Mouse (Mus musculus) ES-CJ7 (cell line): ENCODE results near the gene Fgfrl1.

Experiments
- DNase-seq: peaks from one replicate; pipeline ENCODE4 v3.0.0; 2011; ENCODE audit warnings: low read depth, low spot score

Gene Fgfrl1

DNA sequence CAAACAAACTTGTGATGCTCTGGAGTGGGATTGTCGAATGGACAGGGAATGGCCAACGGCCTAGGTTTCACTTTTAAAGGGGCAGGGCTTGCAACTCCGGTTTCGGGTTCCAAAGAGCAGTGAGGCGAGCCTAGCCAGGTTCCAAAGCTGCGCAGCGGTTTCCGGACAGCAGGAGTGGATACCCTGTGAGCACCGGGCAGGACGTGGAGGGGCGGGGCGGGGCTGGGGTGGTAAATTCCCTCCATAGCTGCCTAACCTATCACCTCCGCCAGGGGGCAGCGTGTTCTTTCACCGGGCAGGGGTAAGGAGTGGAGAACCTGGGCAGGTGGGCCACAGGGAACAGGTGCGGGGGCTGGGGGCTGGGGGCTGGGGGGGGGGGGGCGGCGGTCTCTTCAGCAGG, at the start of gene Fgfrl1:
Gene Fgfrl1, plus strand, starts transcription at position 112 of the 400 bp plus-strand sequence.
- DNase-seq, result peak; percentile 55

DNA sequence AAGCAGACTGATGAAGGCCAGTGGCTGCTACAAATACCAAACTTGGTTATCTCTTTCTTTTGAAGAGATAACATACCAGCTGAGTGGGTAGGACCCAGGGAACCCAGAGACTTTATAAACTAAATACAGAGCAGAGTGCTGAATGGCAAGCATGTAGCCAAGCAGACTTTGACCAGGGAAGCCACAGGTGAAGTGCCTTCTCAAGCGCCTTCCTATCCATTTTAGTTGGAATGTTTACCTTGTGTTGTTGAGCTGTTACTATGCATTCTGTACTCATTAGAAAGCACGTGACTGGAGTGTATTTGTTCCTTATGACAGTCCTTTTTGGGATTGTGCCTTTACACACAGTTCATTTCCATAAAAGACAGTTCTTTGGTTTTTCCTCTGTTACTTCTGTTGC, 48.5 kb upstream of the Fgfrl1 start:
- DNase-seq, result no peak

- DNase-seq, result no peak
Observed at GRCm38 (mm10) chr5:108645651-108646342, 46.4 kb upstream of the Fgfrl1 start.

GRCm38 (mm10) chr5:108646343-108646660, 45.9 kb upstream of the Fgfrl1 start:
- no peak for DNase-seq

GRCm38 (mm10) chr5:108647311-108647710, 44.9 kb upstream of the Fgfrl1 start:
- DNase-seq, result no peak

DNA sequence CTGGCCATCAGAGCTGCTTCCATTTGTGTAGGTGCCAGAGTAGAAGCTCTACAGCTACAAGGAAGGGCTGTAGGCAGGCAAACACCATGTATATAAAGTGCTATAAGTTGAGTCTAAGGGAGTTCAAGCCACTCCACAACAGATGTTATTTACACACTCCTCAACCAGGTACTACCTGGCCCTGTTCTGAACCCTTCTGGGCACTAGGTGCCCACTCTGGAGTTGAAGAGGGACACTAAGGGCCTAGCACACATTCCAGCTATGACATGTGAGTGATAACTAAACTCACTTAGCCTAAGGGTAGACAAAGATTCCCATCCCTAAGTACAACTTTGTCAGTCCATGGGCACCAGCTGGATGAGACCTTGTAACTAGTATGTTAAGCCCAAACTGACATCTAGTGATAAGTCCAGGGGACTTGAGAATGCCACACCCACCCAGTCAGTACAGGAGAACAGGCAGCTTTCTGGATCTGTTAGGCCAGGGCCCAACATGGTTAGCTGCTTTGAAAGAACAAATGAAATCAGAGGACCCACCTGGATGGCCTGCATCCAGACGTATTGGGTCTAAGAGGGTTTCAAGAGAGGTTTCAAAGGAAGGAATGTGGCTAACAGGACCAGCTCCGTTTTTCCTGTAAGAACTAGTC, 44.2 kb upstream of the Fgfrl1 start:
- DNase-seq, result no peak

GRCm38 (mm10) chr5:108648937-108649576, 43.1 kb upstream of the Fgfrl1 start:
- DNase-seq, result no peak

DNA sequence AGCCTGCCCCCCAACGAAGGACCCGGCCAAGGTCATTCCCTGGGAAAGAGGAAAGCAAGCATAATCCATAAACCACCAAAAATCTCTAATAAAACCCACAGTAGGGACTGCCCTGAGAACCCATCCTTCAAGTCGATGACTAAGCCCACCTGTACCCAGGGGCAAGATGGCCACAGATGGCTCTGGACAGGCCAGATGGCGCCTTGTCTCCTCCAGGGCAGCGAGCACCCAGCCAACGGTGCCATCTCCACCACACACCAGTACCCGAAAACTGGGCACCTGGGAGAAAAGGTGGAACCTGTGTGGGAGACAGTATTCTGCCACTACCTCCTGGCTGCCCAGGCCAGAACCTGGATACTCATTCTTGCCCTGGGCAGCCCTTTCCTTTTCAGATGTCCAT, 41.8 kb upstream of the Fgfrl1 start:
- DNase-seq, result no peak

DNA sequence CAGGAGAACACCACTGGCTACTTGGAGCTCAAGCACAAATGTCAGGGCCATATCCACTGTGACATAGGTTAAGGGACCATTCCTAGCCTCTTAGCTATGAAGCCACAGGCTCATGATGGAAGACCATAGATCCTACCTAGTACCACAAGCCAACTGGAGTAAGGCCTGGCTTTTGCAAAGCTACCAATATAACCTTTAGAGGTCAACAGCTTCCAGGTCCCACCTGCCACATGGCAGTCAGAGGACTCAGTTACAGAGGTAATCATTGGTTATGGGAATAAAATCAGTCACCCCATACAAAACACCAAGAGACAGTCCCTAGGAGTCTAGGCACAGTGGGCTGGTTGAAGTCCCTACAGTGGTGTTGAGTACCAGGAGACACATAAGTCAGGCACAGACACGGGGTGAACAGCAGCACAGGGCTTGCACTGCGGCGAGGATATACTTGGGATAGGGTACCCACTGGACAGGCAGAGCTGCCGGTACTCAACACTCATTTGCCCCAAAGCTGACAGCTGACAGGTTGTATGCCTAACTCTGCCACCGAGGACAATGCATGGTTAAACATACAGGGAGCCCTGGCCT, 41.0 kb upstream of the Fgfrl1 start:
- DNase-seq, result no peak

- peak; percentile 65 for DNase-seq
Observed at GRCm38 (mm10) chr5:108651823-108652222, 40.4 kb upstream of the Fgfrl1 start.

DNA sequence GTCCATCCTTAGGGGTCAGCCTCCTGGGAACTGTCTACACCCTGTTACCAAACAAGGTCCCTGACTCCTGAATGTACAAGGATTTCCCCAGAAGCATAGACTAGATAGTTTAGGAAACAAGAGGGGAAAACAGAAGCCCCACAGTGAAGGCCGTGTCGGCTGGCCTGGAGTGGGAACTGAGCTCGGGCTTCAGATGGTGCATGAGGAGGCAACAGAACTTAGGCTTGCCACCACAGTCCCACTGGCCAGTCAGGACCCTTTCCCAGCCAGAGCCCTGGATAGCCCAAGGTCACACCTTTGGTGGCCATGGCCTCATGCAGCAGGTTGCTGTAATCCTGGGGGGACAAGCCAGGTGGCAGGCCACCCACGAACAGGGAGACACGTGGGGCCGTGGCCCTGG, 38.8 kb upstream of the Fgfrl1 start:
- no peak for DNase-seq

- DNase-seq, result no peak
Observed at GRCm38 (mm10) chr5:108654444-108654990, 37.7 kb upstream of the Fgfrl1 start.

DNA sequence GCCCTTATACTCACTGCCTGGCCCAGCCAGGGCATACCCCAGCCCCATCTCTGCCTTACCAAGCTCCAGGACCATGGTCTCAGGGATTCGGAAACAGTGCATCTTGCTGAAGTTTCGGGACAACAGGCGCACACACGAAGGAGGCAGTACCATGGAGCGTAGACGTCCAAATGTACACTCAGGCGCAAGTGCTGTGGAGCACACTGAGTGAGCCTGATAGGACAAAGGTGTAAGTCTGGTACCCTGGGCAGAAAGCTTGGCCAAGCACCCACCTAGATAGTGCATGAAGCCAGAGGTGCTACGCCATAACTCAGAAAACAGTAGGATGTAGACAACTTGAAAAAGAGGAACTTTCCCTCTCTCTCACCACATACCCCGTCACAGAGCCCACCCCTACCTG, 36.8 kb upstream of the Fgfrl1 start:
- no peak for DNase-seq

DNA sequence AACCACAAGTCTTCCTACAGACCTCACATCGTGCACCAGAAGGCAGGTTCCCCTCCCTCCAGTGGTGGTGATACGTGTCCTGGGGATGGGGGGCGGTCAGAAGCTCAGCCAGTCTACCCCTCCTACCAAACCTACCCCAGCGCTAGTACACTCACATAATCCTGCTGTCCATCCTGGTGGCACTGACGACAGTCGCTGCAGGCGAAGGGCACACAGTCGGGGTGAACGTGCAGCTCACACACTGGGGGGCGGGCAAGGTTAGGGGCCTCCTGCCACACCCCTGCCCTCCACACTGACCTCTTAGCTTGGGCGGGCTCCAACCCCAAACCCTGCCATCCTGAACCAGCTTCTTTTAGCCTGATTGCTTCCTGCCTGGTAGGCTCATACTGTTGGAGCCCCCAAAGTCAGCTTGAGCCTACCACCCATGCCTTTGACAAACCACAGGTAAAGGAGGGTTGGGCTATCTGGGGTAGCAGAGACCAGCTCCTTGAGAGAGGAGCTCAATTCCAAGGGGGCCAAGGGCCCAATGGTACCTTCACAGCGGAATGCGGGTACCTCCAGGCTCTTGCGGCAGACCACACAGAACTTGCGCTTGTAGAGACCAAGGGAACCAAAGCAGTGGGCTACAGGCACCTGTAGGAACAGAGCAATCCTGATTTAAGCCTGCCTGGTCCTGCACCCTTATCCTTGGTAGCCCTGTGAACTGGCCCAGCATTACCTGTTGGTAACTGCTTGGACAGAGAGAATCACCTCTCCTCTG, 36.1 kb upstream of the Fgfrl1 start:
- DNase-seq, result no peak

GRCm38 (mm10) chr5:108657406-108657805, 34.8 kb upstream of the Fgfrl1 start:
- no peak for DNase-seq

GRCm38 (mm10) chr5:108658611-108659010, 33.6 kb upstream of the Fgfrl1 start:
- no peak for DNase-seq

- DNase-seq, result no peak
Observed at GRCm38 (mm10) chr5:108659698-108660631, 32.2 kb upstream of the Fgfrl1 start, which contains the start of gene Idua. Gene Idua (plus strand): TSS chr5:108660331.

- DNase-seq, result peak; percentile 86
Observed at GRCm38 (mm10) chr5:108660632-108661268, 31.4 kb upstream of the Fgfrl1 start.

- DNase-seq, result no peak
Observed at GRCm38 (mm10) chr5:108662772-108663171, 29.4 kb upstream of the Fgfrl1 start.

- no peak for DNase-seq
Observed at GRCm38 (mm10) chr5:108665066-108665465, 27.1 kb upstream of the Fgfrl1 start.
